Mouse (Mus musculus) MEL (cell line): ENCODE measurements around the gene Hspbp1.

Source experiments
- ELF1 ChIP-seq: IDR thresholded peaks from 2 replicates; pipeline ENCODE4 v1.6.1; 2014; ENCODE audit warnings: low read depth, mild to moderate bottlenecking, inconsistent platforms, low read length, improper control_type of control experiment, moderate library complexity
- MEF2A ChIP-seq: IDR thresholded peaks from 2 replicates; pipeline ENCODE4 v1.6.1; 2014; ENCODE audit warnings: low read depth, mild to moderate bottlenecking, inconsistent platforms, low read length, improper control_type of control experiment; ENCODE audit not compliant: poor library complexity, insufficient replicate concordance, severe bottlenecking; ENCODE audit errors: extremely low read depth
- POLR2A ChIP-seq, 2 experiments: IDR thresholded peaks; 2 replicates each; pipeline ENCODE4 v1.6.1; 2011 to 2012; ENCODE audit warnings: low read length in 2 of 2, mild to moderate bottlenecking in 2 of 2, control low read depth in 1 of 2, improper control_type of control experiment in 1 of 2, low read depth in 1 of 2, moderate library complexity in 1 of 2; ENCODE audit not compliant: control insufficient read depth in 1 of 2, insufficient read depth in 1 of 2, poor library complexity in 1 of 2
- UBTF ChIP-seq: IDR thresholded peaks from 2 replicates; pipeline ENCODE4 v1.6.1; 2012; ENCODE audit warnings: low read depth, mild to moderate bottlenecking, inconsistent platforms, low read length, improper control_type of control experiment, moderate library complexity, borderline replicate concordance; ENCODE audit not compliant: insufficient read depth

DNA sequence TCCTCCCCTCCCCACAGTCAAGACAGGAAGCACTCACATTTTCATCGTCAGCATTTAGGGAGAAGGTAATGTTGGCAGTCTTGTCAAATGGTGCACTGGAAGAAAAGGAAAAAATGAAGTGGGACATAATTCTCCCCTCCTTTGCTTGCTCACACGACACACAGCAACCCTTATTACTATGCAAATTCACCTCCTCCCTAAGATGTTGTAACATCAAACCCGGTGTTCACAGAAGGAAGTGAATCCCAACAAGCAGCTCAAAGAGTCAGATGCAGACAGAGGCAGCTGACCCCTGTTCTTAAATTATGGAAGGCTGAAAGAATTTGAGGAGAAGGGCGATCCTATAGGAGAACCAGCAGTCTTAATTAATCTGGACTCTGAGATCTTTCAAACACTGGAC, 48.7 kb downstream of the Hspbp1 start:
- TF ChIP-seq UBTF (no peak), POLR2A (IDR thresholded peaks at IDR 0.05; ENCODE audit: control insufficient read depth in 1 of 2, insufficient read depth in 1 of 2, low read depth in 1 of 2, low read length in 2 of 2, poor library complexity in 1 of 2) (no peak), MEF2A (no peak), ELF1 (no peak)
